Mouse (Mus musculus) bone marrow macrophage, adult 2 months (primary cell): Measurements from ENCODE around the gene Rab10.

Experiments
- CTCF ChIP-seq: IDR thresholded peaks from 2 replicates; pipeline ENCODE4 v1.5.1; 2012; ENCODE audit warnings: low read depth, mild to moderate bottlenecking, low read length, moderate library complexity
- POLR2A ChIP-seq: IDR thresholded peaks from 2 replicates; pipeline ENCODE4 v1.6.1; 2012; ENCODE audit warnings: mild to moderate bottlenecking, low read depth, low read length, borderline replicate concordance

DNA sequence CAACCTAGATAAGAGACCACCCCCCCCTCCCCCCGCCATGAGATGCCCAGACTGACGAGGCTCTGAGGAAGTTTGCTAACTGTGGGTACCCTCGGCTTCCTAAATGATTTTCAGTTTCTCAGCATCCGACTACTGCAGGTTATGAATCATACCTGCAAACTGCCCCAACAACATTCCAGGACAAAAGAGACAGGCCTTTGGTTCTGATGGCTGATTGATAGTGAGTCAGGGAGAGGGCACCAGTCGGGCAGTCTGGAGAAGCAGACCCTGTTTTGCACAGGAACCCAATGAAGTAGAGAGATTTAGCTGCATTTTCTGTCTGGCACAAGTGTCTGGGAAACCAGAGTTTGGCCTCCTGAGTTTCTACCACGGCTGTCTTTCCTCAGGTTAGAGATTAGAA lies 42.4 kb upstream of the Rab10 start:
- TF ChIP-seq CTCF (no peak), POLR2A (no peak)
